Mouse (Mus musculus) ES-E14 (cell line): ENCODE measurements around the gene Pisd.
"Not testable (repeated sequence)": the region's sequence is repeated elsewhere in the genome, so short reads cannot be mapped to it uniquely, and the experiment has no call there.

ENCODE experiments used
- CHD2 ChIP-seq: IDR thresholded peaks from 2 replicates; pipeline ENCODE4 v1.6.1; 2014; ENCODE audit warnings: mild to moderate bottlenecking, low read depth, low read length, inconsistent platforms
- MAFK ChIP-seq: IDR thresholded peaks from 2 replicates; pipeline ENCODE4 v1.6.1; 2014; ENCODE audit warnings: mild to moderate bottlenecking, low read depth, low read length, inconsistent platforms; ENCODE audit not compliant: insufficient read depth
- ZC3H11A ChIP-seq: IDR thresholded peaks from 2 replicates; pipeline ENCODE4 v1.6.1; 2012; ENCODE audit warnings: low read depth, mild to moderate bottlenecking, inconsistent platforms, low read length, borderline replicate concordance
- ZNF384 ChIP-seq: IDR thresholded peaks from 2 replicates; pipeline ENCODE4 v1.6.1; 2012; ENCODE audit warnings: low read depth, low read length, inconsistent platforms

- not testable (repeated sequence) for TF ChIP-seq CHD2, ZNF384, MAFK, ZC3H11A
Observed at GRCm38 (mm10) chr5:32740850-32741249, 44.6 kb downstream of the Pisd start.
